Mouse (Mus musculus) C3H10T1/2 (cell line): Measurements from ENCODE around the gene Wdr47. TPM values are rescaled to one million over a fixed set of nuclear protein-coding genes. Genes with fewer than 3 reads are reported as not detected.

Source experiments
- polyA plus RNA-seq, 2 experiments: library from polyadenylated mRNA; unstranded; fragments of >200 nt; fragmentation: generic; extraction: Trizol; gene quantifications; one replicate each; pipeline ENCODE4 v1.2.1; 2012; ENCODE audit warnings: missing spikeins in 2 of 2

The Wdr47 gene
- 1 to 10 TPM in 1 of 2 experiments, under 1 TPM in 1; 0.12 to 1.7 TPM for polyA plus RNA-seq

DNA sequence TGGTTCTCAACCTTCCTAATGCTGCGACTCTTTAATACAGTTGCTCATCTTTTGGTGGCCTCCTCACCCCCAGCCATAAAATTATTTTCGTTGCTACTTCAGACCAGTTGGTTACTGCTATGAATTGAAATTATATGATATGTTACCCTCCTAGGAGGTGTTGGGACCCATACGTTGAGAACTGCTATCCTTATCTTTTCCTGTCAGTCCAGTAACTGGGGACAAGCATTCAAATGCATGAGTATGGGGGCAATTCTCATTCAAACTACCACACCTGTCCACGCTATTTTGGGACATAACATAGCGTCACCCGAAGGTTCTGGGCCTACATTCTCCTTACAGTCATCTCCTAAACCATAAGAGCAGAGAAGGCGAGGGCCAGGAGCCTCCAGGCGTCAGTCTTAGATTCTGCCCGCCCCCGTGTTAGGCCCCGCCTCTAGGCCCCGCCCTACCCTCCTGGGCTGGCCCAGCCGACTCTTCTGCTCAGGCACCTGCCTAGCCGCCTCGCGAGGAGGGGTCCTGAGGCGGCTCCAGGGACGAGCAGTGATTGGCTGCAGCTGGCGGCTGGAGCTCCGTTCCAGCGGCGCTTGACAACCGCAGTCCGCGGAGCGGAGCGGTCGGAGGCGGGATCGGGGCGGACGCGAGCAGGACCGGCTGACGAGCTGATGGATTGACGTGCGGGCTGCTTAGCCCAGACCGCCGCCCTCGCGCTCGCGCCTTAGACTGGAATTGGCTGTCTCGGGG, at the start of gene Wdr47:
Gene Wdr47 (plus strand): TSS at position 494 of the 744 bp plus-strand sequence.

DNA sequence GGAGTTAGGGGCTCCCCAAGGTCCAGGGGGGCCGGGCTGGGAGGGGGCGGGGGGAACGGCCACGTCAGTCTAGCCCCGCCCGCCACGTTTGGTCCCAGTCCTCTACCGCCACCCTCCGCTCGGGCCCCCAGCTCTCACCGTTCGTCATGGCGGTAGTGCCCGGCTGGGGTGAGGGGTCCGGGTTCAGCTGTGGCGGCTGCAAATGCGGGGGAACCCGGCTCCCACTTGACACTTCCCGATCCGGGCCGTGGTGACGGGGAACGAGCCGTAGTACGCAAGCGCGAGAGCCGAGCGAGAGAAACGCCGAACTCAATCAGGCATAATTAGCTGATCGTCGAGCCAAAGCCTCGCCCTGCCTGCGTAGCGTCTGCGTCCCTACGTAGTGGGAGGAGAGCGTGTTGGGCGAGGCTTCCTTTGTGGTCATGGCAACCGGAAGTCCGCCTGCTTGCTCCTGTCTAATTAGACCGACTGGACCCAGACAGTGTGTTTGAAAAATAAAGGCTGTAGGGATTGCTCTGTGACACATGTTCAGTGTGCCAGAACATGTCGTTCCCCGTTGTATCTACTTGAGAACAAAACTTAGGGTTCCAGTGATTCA, 28.8 kb upstream of the Wdr47 start, which contains the start of gene Tmem167b:
Gene Tmem167b (minus strand): TSS at position 334 of the 598 bp plus-strand sequence.

GRCm38 (mm10) chr3:108571443-108572294, 19.4 kb upstream of the Wdr47 start, which contains the start of gene Taf13:
Taf13 (plus strand) TSS chr3:108571698.

DNA sequence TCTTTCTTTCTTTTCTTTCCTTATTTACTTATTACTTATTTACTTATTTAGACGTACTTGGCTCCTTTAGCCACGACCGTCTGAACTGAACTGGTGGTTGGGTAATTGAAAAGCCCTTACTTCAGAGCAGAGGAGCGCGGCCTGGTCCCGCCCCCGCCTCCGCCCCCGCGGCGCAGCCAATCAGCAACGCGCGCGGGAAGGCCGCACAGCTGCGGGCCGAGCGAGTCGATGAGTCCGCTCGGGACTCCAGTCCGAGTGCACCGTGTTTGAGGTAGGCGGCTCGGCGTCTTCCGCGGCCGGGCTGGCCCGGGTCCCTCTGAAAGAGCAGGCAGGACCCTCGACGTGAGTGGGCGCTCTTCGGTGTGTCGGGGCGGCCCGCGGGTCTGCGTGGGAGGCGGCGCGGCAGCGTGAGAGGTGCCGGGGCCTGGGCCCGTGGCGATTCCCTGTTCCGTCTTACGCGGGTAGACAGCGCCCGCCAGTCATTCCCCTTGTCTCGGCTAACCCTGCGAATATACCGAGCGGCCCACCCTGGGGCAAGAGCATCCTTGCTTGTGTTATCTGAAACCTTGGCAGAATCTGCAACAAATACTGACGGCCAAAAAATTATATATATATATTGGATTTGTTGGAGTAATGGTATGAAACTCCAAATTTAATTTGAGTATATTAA, 62.8 kb downstream of the Wdr47 start, which contains the start of gene Clcc1:
Gene Clcc1 (plus strand): TSS at position 204 of the 670 bp plus-strand sequence.

Other genes with a start within 250 kb of the Wdr47 start
- not detected for gene Mybphl, start 226.4 kb upstream of the Wdr47 start, polyA plus RNA-seq
- gene Psrc1, start 207.4 kb upstream of the Wdr47 start, polyA plus RNA-seq = 10 to 100 TPM; 27.3 to 64.8 TPM
- gene Celsr2, start 175.7 kb upstream of the Wdr47 start, polyA plus RNA-seq = under 1 TPM in 1 of 2 experiments, not detected in 1; 0.06 TPM
- 100 to 1,000 TPM; 106 to 202 TPM for gene Sars, start 146.1 kb upstream of the Wdr47 start, polyA plus RNA-seq
- 1 to 10 TPM in 1 of 2 experiments, under 1 TPM in 1; 0.34 to 1.4 TPM for gene 1700013F07Rik, start 57.1 kb upstream of the Wdr47 start, polyA plus RNA-seq
- under 1 TPM in 1 of 2 experiments, not detected in 1; 0.01 TPM for gene 5330417C22Rik, start 54.7 kb upstream of the Wdr47 start, polyA plus RNA-seq
- 10 to 100 TPM in 1 of 2 experiments, 1 to 10 TPM in 1; 1.5 to 23.0 TPM for gene Tmem167b, start 28.8 kb upstream of the Wdr47 start, polyA plus RNA-seq
- 1 to 10 TPM in 1 of 2 experiments, under 1 TPM in 1; 0.54 to 8.1 TPM for gene Taf13, start 19.6 kb upstream of the Wdr47 start, polyA plus RNA-seq
- 10 to 100 TPM in 1 of 2 experiments, 1 to 10 TPM in 1; 2.6 to 25.9 TPM for gene Clcc1, start 62.6 kb downstream of the Wdr47 start, polyA plus RNA-seq
- gene Gpsm2, start 131.0 kb downstream of the Wdr47 start, polyA plus RNA-seq = 10 to 100 TPM in 1 of 2 experiments, 1 to 10 TPM in 1; 2.5 to 35.1 TPM
- under 1 TPM; 0.02 to 0.35 TPM for gene Aknad1, start 148.4 kb downstream of the Wdr47 start, polyA plus RNA-seq
- gene Stxbp3, start 249.2 kb downstream of the Wdr47 start, polyA plus RNA-seq = 1 to 10 TPM in 1 of 2 experiments, under 1 TPM in 1; 0.82 to 6.2 TPM